Mouse (Mus musculus): ENCODE measurements around the gene Kif23. TPM values are rescaled to one million over a fixed set of nuclear protein-coding genes. Genes with fewer than 3 reads are reported as not detected.

The Kif23 gene
- total and polyA plus RNA-seq, 2 experiments = 0.43 to 0.83 TPM

GRCm38 (mm10) chr9:61941054-61941453, 5.5 kb downstream of the Kif23 start:
- Histone ChIP-seq H3K4me3 (ENCODE audit: insufficient read depth, low read depth, low read length) (no peak overlapping the region), H3K9ac (ENCODE audit: low read depth, low read length) (no peak overlapping the region), H3K4me1 (ENCODE audit: control insufficient read depth, insufficient read depth, low read length) (no peaks in the 10 kb centered on the region), H3K79me2 (ENCODE audit: control insufficient read depth, insufficient read depth, low read length) (no peaks in the 10 kb centered on the region), H3K27me3 (ENCODE audit: control insufficient read depth, insufficient read depth, low read length) (peaks cover under 1% of the 10 kb centered on the region; the same call in 1 of the 2 replicates), H3K27ac (replicated peaks; ENCODE audit: insufficient read depth, low read depth, low read length) (no peak overlapping the region), H3K36me3 (ENCODE audit: control insufficient read depth, insufficient read depth, low read length) (no peaks in the 10 kb centered on the region)
- DNase-seq (ENCODE audit: extremely low read depth, low read depth, low spot score) = no peak
- WGBS = 87% methylated on average over 3 of the region's 3 CpGs
- TF ChIP-seq POLR2A (IDR thresholded peaks at IDR 0.05; ENCODE audit: extremely low read depth, insufficient read depth, low read length) (no peak), CTCF (IDR thresholded peaks at IDR 0.05; ENCODE audit: low read depth, low read length) (no peak)

GRCm38 (mm10) chr9:61933333-61933732, 13.2 kb downstream of the Kif23 start:
- H3K36me3 ChIP-seq (ENCODE audit: control insufficient read depth, insufficient read depth, low read length) = no peaks in the 10 kb centered on the region
- no peaks in the 10 kb centered on the region for H3K27me3 ChIP-seq (ENCODE audit: control insufficient read depth, insufficient read depth, low read length)
- H3K4me1 ChIP-seq (ENCODE audit: control insufficient read depth, insufficient read depth, low read length) = no peaks in the 10 kb centered on the region
- no peak for TF ChIP-seq POLR2A (IDR thresholded peaks at IDR 0.05; ENCODE audit: extremely low read depth, insufficient read depth, low read length)
- no peak for TF ChIP-seq CTCF (IDR thresholded peaks at IDR 0.05; ENCODE audit: low read depth, low read length)
- no peaks in the 10 kb centered on the region for H3K79me2 ChIP-seq (ENCODE audit: control insufficient read depth, insufficient read depth, low read length)
- H3K4me3 ChIP-seq (ENCODE audit: insufficient read depth, low read depth, low read length) = no peak overlapping the region
- 87% methylated on average over 2 of the region's 2 CpGs for WGBS
- DNase-seq (ENCODE audit: extremely low read depth, low read depth, low spot score) = no peak
- no peak overlapping the region for H3K27ac ChIP-seq (replicated peaks; ENCODE audit: insufficient read depth, low read depth, low read length)
- H3K9ac ChIP-seq (ENCODE audit: low read depth, low read length) = no peak overlapping the region

- WGBS = 89% methylated on average over 3 of the region's 3 CpGs
- no peaks in the 10 kb centered on the region for H3K4me1 ChIP-seq (ENCODE audit: control insufficient read depth, insufficient read depth, low read length)
- no peaks in the 10 kb centered on the region for H3K79me2 ChIP-seq (ENCODE audit: control insufficient read depth, insufficient read depth, low read length)
- H3K36me3 ChIP-seq (ENCODE audit: control insufficient read depth, insufficient read depth, low read length) = no peaks in the 10 kb centered on the region
- no peak overlapping the region for H3K27ac ChIP-seq (replicated peaks; ENCODE audit: insufficient read depth, low read depth, low read length)
- H3K9ac ChIP-seq (ENCODE audit: low read depth, low read length) = no peak overlapping the region
- no peak overlapping the region for H3K4me3 ChIP-seq (ENCODE audit: insufficient read depth, low read depth, low read length)
- no peak for DNase-seq (ENCODE audit: extremely low read depth, low read depth, low spot score)
- no peaks in the 10 kb centered on the region for H3K27me3 ChIP-seq (ENCODE audit: control insufficient read depth, insufficient read depth, low read length)
- no peak for TF ChIP-seq POLR2A (IDR thresholded peaks at IDR 0.05; ENCODE audit: extremely low read depth, insufficient read depth, low read length)
- TF ChIP-seq CTCF (IDR thresholded peaks at IDR 0.05; ENCODE audit: low read depth, low read length) = no peak
These were observed 14.6 kb downstream of the Kif23 start for GRCm38 (mm10) chr9:61932009-61932408.

GRCm38 (mm10) chr9:61925086-61925660, 21.4 kb downstream of the Kif23 start:
- Histone ChIP-seq H3K36me3 (ENCODE audit: control insufficient read depth, insufficient read depth, low read length) (no peaks in the 10 kb centered on the region), H3K27ac (replicated peaks; ENCODE audit: insufficient read depth, low read depth, low read length) (no peak overlapping the region), H3K4me1 (ENCODE audit: control insufficient read depth, insufficient read depth, low read length) (no peaks in the 10 kb centered on the region), H3K4me3 (ENCODE audit: insufficient read depth, low read depth, low read length) (no peak overlapping the region), H3K79me2 (ENCODE audit: control insufficient read depth, insufficient read depth, low read length) (no peaks in the 10 kb centered on the region), H3K9ac (ENCODE audit: low read depth, low read length) (no peak overlapping the region), H3K27me3 (ENCODE audit: control insufficient read depth, insufficient read depth, low read length) (no peaks in the 10 kb centered on the region)
- 92% methylated on average over 10 of the region's 10 CpGs for WGBS
- no peak for DNase-seq (ENCODE audit: extremely low read depth, low read depth, low spot score)
- TF ChIP-seq CTCF (IDR thresholded peaks at IDR 0.05; ENCODE audit: low read depth, low read length) (no peak), POLR2A (IDR thresholded peaks at IDR 0.05; ENCODE audit: extremely low read depth, insufficient read depth, low read length) (no peak)

GRCm38 (mm10) chr9:61920331-61920730, 26.2 kb downstream of the Kif23 start:
- WGBS = 90% methylated on average over 6 of the region's 6 CpGs
- no peaks in the 10 kb centered on the region for H3K36me3 ChIP-seq (ENCODE audit: control insufficient read depth, insufficient read depth, low read length)
- H3K79me2 ChIP-seq (ENCODE audit: control insufficient read depth, insufficient read depth, low read length) = no peaks in the 10 kb centered on the region
- H3K9ac ChIP-seq (ENCODE audit: low read depth, low read length) = no peak overlapping the region
- H3K27ac ChIP-seq (replicated peaks; ENCODE audit: insufficient read depth, low read depth, low read length) = no peak overlapping the region
- no peaks in the 10 kb centered on the region for H3K27me3 ChIP-seq (ENCODE audit: control insufficient read depth, insufficient read depth, low read length)
- H3K4me3 ChIP-seq (ENCODE audit: insufficient read depth, low read depth, low read length) = no peak overlapping the region
- no peaks in the 10 kb centered on the region for H3K4me1 ChIP-seq (ENCODE audit: control insufficient read depth, insufficient read depth, low read length)
- TF ChIP-seq CTCF (IDR thresholded peaks at IDR 0.05; ENCODE audit: low read depth, low read length) (no peak), POLR2A (IDR thresholded peaks at IDR 0.05; ENCODE audit: extremely low read depth, insufficient read depth, low read length) (no peak)
- DNase-seq (ENCODE audit: extremely low read depth, low read depth, low spot score) = no peak

- 97% methylated on average over 5 of the region's 5 CpGs for WGBS
- H3K36me3 ChIP-seq (ENCODE audit: control insufficient read depth, insufficient read depth, low read length) = no peaks in the 10 kb centered on the region
These were observed 27.1 kb downstream of the Kif23 start for GRCm38 (mm10) chr9:61919464-61919863.

More at GRCm38 (mm10) chr9:61919464-61919863, 27.1 kb downstream of the Kif23 start:
- Histone ChIP-seq H3K27ac (replicated peaks; ENCODE audit: insufficient read depth, low read depth, low read length) (no peak overlapping the region), H3K4me3 (ENCODE audit: insufficient read depth, low read depth, low read length) (no peak overlapping the region), H3K9ac (ENCODE audit: low read depth, low read length) (no peak overlapping the region), H3K27me3 (ENCODE audit: control insufficient read depth, insufficient read depth, low read length) (no peaks in the 10 kb centered on the region), H3K79me2 (ENCODE audit: control insufficient read depth, insufficient read depth, low read length) (no peaks in the 10 kb centered on the region), H3K4me1 (ENCODE audit: control insufficient read depth, insufficient read depth, low read length) (no peaks in the 10 kb centered on the region)
- no peak for DNase-seq (ENCODE audit: extremely low read depth, low read depth, low spot score)
- TF ChIP-seq CTCF (IDR thresholded peaks at IDR 0.05; ENCODE audit: low read depth, low read length) (no peak), POLR2A (IDR thresholded peaks at IDR 0.05; ENCODE audit: extremely low read depth, insufficient read depth, low read length) (no peak)
